Mouse (Mus musculus) T-helper 17 cell (primary cell): ENCODE data around the gene Nek5.

Source experiments
- in situ Hi-C, 2 experiments: fragments of 300-600 bp; cut with MboI, MseI; formaldehyde crosslinking; loops; 1 replicate in 1 of 2; 2 replicates in 1 of 2; pipeline ENCODE4 v1.15.1; 2025; ENCODE audit warnings: high pct_unique_total_duplicates in 2 of 2

The Nek5 gene

GRCm38 (mm10) chr8:22089226-22089625 is 35.6 kb downstream of the Nek5 start:
- in situ Hi-C loops = no loop called here

DNA sequence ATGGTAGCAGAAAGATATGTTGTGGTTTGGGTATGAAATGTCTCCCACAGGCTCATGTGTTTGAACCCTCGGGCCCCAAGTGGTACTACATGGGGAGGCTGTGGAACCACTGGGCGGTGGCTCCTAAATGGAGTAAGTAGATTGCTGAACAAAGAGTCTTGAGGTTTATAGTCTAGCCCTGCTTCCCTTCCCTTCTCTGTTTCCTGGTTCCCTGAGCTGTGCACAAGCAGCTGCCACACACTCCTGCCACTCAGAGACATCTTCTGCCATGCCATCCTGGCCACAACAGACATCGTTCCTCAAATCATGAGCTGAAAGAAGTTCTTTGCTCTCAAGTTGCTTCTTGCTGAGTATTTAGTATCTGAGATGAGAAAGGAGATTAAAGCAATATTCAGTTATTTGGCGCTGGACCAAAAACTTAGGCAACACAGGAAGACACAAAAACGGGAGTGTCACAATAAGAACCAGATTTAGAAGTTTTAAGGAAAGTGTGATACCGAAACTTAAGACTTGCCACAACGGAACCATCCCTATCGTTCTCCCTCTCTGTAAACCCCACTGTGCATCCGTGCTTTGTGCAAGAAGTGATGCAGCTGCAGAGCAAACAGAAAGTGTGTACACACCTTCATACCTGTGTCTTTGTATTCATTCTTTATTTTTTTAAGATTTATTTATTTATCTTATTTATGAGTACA is 45.4 kb downstream of the Nek5 start:
- in situ Hi-C loops = no loop called here

GRCm38 (mm10) chr8:22061126-22061525 is 63.7 kb downstream of the Nek5 start:
- in situ Hi-C loops = loop anchor here in 1 of 2 experiments (10.0 kb wide), 1 partner anchor 324 kb away; no protein-coding TSS in a partner anchor

- in situ Hi-C loops = loop anchor here in 1 of 2 experiments (10.0 kb wide), 1 partner anchor 324 kb away; no protein-coding TSS in a partner anchor
These were observed 64.4 kb downstream of the Nek5 start, which contains the start of gene Alg11 for GRCm38 (mm10) chr8:22060446-22060889. Gene Alg11, plus strand, starts transcription at chr8:22060721.

DNA sequence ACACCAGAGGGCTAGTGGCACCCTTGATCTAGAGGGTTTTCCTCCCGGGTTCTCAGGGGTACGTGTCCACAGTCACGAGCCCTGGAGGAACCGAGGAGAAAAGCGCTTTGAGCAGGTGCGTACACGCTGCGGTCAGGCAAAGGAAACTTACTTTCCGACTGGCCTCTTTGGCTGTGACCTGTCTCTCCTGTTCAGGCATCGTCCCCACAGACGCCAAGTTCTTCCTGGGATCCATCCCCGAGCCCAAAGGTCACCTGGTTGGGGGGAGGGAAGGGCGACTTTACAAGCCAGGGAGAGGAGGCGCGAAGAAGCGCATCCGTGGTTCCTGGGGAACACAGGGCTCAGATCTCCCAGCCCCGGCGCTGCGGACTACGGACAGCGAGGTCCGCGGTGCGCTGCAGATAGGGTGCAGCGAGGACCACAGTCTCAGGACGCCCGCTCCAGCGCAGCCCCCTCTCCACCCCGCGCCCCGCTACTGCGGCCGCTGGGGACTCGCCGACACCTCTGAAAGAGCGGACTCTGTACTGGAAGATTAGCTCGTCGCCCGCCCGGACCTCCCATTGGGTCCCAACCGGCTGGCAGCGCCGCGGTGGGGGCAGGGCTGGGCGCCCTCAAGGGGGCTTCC is 64.9 kb downstream of the Nek5 start, which contains the start of gene Atp7b:
TSS of gene Atp7b (minus strand) at position 485 of the 625 bp plus-strand sequence.
- in situ Hi-C loops = loop anchor here (5.0 to 10.0 kb wide), 2 partner anchors 67 to 325 kb away; partner anchors contain the start of gene Nek5 (in 1 of the 2)

- in situ Hi-C loops = loop anchor here (5.0 to 10.0 kb wide), 2 partner anchors 68 to 326 kb away; partner anchors contain the start of gene Nek5 (in 1 of the 2)
These were observed 65.6 kb downstream of the Nek5 start for GRCm38 (mm10) chr8:22059153-22059738.

GRCm38 (mm10) chr8:22058368-22058767 is 66.5 kb downstream of the Nek5 start:
- in situ Hi-C loops = loop anchor here (5.0 to 10.0 kb wide), 2 partner anchors 69 to 326 kb away; partner anchors contain the start of gene Nek5 (in 1 of the 2)

- in situ Hi-C loops = loop anchor here (5.0 to 10.0 kb wide), 2 partner anchors 70 to 328 kb away; partner anchors contain the start of gene Nek5 (in 1 of the 2)
These were observed 68.0 kb downstream of the Nek5 start for GRCm38 (mm10) chr8:22056850-22057249.

GRCm38 (mm10) chr8:22055492-22055877 is 69.4 kb downstream of the Nek5 start:
- in situ Hi-C loops = loop anchor here (5.0 to 10.0 kb wide), 2 partner anchors 72 to 329 kb away; partner anchors contain the start of gene Nek5 (in 1 of the 2)

- in situ Hi-C loops = loop anchor here (5.0 to 10.0 kb wide), 2 partner anchors 72 to 330 kb away; partner anchors contain the start of gene Nek5 (in 1 of the 2)
These were observed 70.0 kb downstream of the Nek5 start for GRCm38 (mm10) chr8:22054674-22055491.

GRCm38 (mm10) chr8:22047699-22048464 is 77.0 kb downstream of the Nek5 start:
- in situ Hi-C loops = no loop called here

GRCm38 (mm10) chr8:22043706-22044105 is 81.1 kb downstream of the Nek5 start:
- in situ Hi-C loops = loop anchor here in 1 of 2 experiments (5.0 kb wide), 1 partner anchor 41 kb away; no protein-coding TSS in a partner anchor

GRCm38 (mm10) chr8:22042515-22042914 is 82.3 kb downstream of the Nek5 start:
- in situ Hi-C loops = loop anchor here in 1 of 2 experiments (5.0 kb wide), 1 partner anchor 40 kb away; no protein-coding TSS in a partner anchor

DNA sequence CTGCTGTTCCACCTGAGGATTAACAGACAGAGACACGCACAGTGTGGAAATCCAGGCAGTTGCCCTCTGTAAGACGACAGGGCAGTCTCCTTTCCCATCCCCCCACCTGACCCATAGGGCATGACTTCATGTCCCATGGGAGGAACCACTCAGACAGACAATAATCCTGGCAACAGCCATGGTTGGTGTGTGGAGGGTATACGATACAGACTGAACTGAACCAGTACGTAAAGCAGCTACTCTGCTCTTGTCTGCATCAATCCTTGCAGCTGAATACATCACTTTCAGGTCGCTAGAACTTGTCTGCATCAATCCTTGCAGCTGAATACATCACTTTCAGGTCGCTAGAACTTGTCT is 84.7 kb downstream of the Nek5 start:
- in situ Hi-C loops = loop anchor here in 1 of 2 experiments (5.0 kb wide), 1 partner anchor 38 kb away; no protein-coding TSS in a partner anchor

DNA sequence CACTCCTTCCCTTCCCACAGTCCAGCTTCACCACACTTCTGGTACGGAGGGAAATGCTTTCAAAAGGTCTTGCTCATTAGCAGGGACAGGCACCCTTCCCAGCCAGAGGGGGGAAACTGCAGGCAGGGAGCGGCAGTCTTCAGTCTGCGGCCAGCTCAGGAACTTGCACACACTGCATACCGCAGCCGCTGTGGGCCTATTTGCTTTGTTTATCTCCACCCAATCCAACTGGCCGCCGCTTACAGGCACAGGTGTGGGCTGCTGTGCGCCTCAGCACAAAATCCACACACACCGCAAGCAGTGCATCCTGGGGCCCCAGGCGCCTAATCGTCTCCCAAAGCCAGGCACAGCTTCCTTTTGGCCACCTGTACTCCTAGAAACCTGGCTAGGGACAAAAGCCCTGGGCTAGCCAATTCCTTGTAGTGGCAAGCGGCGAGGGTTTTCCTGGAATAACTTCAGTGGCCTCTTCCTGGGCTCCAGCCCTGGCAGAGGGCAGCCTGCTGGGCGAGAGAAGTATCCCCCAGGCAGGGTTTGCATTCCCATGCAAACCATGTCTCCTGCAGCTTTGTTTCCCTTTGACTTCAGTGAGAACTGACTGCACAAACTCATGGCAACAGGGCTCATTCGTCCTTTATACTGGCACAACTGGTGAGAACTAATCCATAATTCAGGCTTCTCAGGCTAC is 85.2 kb downstream of the Nek5 start:
- in situ Hi-C loops = loop anchor here in 1 of 2 experiments (5.0 kb wide), 1 partner anchor 37 kb away; no protein-coding TSS in a partner anchor

GRCm38 (mm10) chr8:22037022-22037421 is 87.8 kb downstream of the Nek5 start:
- in situ Hi-C loops = no loop called here

- in situ Hi-C loops = no loop called here
These were observed 88.7 kb downstream of the Nek5 start for GRCm38 (mm10) chr8:22036137-22036536.

DNA sequence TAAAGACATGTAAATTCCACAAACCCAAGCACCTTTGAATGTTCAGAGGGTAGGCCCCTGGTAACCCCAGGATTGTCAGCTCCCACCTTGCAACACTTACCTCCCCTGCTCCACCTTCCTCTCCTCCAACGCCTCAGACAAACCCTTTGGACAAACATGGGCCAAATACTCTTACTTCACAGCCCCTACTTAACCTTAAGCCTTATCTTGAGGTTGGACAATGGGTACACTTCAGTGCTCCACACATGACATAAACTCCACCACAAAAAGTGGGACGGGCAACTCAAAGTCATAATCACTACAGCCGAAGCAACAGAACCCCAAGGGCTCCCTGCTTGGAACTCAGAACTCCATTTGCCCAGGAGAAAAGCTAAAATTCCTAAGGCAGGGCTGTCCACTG is 93.9 kb downstream of the Nek5 start:
- in situ Hi-C loops = no loop called here

DNA sequence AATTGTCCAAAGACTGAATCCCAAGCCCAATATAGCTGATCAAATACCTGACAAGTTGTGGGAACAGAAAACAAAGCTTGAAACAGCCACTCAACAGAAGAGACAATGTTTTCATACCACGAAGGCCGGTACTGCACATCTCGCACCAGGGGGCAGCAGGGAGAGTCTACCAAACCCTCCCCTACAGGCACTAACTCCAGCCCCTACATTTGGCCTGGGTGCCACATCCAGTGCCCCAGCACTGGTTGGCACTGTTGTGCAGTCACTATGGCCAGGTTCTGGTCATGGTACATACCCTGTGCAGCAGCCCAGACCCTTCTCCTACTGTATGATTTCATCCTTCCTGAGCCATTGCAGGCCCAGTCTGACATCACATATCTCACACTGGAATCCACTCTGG is 95.9 kb downstream of the Nek5 start:
- in situ Hi-C loops = no loop called here
